Mouse (Mus musculus) testis, adult 2 months (tissue): Measurements from ENCODE around the gene Tmem127. TPM values are rescaled to one million over a fixed set of nuclear protein-coding genes. Genes with fewer than 3 reads are reported as not detected.

Experiments
- H3K27ac ChIP-seq: fragments of 200-500 bp; 2 replicates; pipeline ENCODE4 v1.5.1; 2012; ENCODE audit warnings: low read depth, low read length; ENCODE audit not compliant: control insufficient read depth, insufficient read depth
- H3K27me3 ChIP-seq: fragments of 200-500 bp; 2 replicates; pipeline ENCODE4 v1.6.1; 2012; ENCODE audit warnings: mild to moderate bottlenecking, low read length, moderate library complexity; ENCODE audit not compliant: control insufficient read depth, insufficient read depth
- H3K36me3 ChIP-seq: fragments of 200-500 bp; 2 replicates; pipeline ENCODE4 v1.6.1; 2012; ENCODE audit warnings: mild to moderate bottlenecking, low read length; ENCODE audit not compliant: control insufficient read depth, insufficient read depth
- H3K4me1 ChIP-seq: fragments of 200-500 bp; 2 replicates; pipeline ENCODE4 v1.6.1; 2012; ENCODE audit warnings: low read length; ENCODE audit not compliant: control insufficient read depth, insufficient read depth
- H3K4me3 ChIP-seq: fragments of 200-500 bp; 2 replicates; pipeline ENCODE4 v1.5.1; 2012; ENCODE audit warnings: low read depth, mild to moderate bottlenecking, low read length, moderate library complexity, mixed read lengths; ENCODE audit not compliant: control insufficient read depth
- CTCF ChIP-seq: fragments of 200-500 bp; IDR thresholded peaks from 2 replicates; pipeline ENCODE4 v1.5.1; 2012; ENCODE audit warnings: low read depth, mild to moderate bottlenecking, inconsistent platforms, low read length, moderate library complexity; ENCODE audit not compliant: control insufficient read depth, insufficient read depth, insufficient replicate concordance
- POLR2A ChIP-seq: fragments of 200-500 bp; IDR thresholded peaks from 2 replicates; pipeline ENCODE4 v1.6.1; 2012; ENCODE audit warnings: low read depth, mild to moderate bottlenecking, inconsistent platforms, low read length, moderate library complexity; ENCODE audit not compliant: control insufficient read depth
- polyA plus RNA-seq: library from polyadenylated mRNA; depleted of rRNA; stranded (reverse); fragments of >200 nt; gene quantifications from 2 replicates; pipeline ENCODE4 v1.2.3, GENCODE M21; 2012; rRNA removed

The Tmem127 gene
- polyA plus RNA-seq, 1 experiment: 64.2 TPM

DNA sequence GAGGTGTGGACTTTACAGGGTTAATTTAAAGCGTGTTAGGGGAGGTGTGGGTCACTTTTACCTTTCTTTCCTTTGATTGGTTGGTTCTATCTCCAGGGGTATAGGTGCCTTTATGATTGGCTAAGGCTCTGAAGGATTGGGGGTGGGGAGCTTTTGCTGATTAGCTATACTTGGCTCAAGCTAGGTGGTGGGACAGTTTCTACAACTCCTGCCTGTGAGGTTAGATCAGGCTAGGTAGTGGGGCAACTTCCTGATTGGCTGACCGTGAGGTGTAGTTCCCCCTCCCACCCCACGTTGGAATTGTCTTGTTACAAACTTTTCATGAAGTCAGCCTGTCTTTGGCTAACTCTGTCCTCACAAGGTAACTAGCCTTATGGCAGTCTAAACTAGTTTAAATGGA, 59.5 kb downstream of the Tmem127 start:
- Histone ChIP-seq H3K27ac (no peak overlapping the region), H3K4me3 (no peak overlapping the region), H3K27me3 (no peaks in the 10 kb centered on the region), H3K36me3 (no peaks in the 10 kb centered on the region), H3K4me1 (no peaks in the 10 kb centered on the region)
- TF ChIP-seq CTCF (no peak), POLR2A (no peak)

DNA sequence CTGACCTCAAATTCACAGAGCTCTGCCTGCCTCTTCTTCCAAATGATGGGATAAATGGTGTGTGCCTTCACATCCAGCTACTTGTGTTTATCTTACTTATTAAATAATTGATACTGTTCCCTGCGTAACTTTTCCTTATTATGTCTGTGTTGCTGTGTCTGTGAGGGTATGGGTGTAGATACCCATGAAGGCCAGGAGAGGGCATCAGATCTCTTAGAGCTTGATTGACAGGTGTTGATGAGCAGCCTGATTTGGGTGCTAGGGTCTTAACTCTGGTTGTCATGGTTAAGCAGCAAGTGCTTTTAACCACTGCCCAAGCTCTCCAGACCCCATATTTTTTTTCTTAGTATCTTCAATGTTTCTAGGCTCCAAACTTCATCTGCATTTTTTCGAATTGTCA, 61.0 kb downstream of the Tmem127 start:
- Histone ChIP-seq H3K27ac (no peak overlapping the region), H3K4me1 (no peaks in the 10 kb centered on the region)
- no peak for TF ChIP-seq POLR2A

DNA sequence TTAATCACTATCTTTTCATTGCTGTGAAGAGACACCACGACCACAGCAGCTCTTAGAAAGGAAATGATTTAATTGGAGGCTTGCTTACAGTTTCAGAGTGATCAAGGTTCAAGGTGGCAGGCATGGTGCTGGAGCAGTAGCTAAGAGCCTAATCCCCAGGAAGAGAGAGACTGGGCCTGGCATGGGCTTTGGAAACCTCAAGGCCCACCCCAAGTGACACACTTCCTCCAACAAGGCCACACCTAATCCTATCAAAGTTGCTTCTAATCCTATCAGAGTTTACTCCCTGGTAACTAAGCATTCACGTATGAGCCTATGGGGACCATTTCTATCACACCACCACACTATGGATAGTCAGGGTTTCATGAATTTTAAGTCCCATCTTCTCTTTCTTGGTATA, 62.5 kb downstream of the Tmem127 start:
- TF ChIP-seq POLR2A: no peak
- no peak for TF ChIP-seq CTCF
- no peak overlapping the region for H3K27ac ChIP-seq
- H3K4me3 ChIP-seq: no peak overlapping the region
- H3K36me3 ChIP-seq: no peaks in the 10 kb centered on the region
- no peaks in the 10 kb centered on the region for H3K27me3 ChIP-seq
- H3K4me1 ChIP-seq: no peaks in the 10 kb centered on the region

More for the DNA sequence above, 61.0 kb downstream of the Tmem127 start:
- Histone ChIP-seq H3K27me3 (no peaks in the 10 kb centered on the region), H3K4me3 (no peak overlapping the region), H3K36me3 (no peaks in the 10 kb centered on the region)

DNA sequence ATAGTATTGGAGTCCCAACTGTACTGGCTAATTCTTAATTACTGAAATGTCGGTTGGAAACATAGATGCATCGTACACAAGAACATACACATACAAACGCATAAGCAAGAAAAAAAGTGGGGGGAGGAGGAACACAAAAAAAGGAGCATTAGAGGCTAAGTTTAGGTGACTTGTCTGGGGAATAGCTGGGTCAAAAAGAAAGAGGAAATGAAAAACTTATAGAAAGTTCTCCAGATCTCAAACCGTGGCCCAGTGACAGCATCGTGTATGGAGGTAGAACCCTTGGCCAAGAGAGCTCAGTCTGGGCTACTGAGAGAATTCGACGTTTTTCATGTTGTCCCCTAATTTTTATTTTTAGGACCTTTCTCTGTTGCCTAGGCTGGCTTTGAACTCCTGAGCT, 63.0 kb downstream of the Tmem127 start:
- H3K27me3 ChIP-seq: no peaks in the 10 kb centered on the region
- H3K27ac ChIP-seq: no peak overlapping the region
- no peak for TF ChIP-seq CTCF
- no peak for TF ChIP-seq POLR2A
- H3K36me3 ChIP-seq: no peaks in the 10 kb centered on the region
- no peaks in the 10 kb centered on the region for H3K4me1 ChIP-seq
- H3K4me3 ChIP-seq: no peak overlapping the region

Other genes starting within 250 kb of the Tmem127 start
- gene Ap4e1, start 239.2 kb upstream of the Tmem127 start, polyA plus RNA-seq: 3.1 and 3.5 TPM in 2 replicates
- gene Blvra, start 177.2 kb upstream of the Tmem127 start, polyA plus RNA-seq: 4.2 and 6.5 TPM in 2 replicates
- 6.0 and 6.1 TPM in 2 replicates for gene Ncaph, start 114.0 kb upstream of the Tmem127 start, polyA plus RNA-seq
- 42.2 and 44.2 TPM in 2 replicates for gene Itpripl1, start 104.5 kb upstream of the Tmem127 start, polyA plus RNA-seq
- 6.4 and 8.1 TPM in 2 replicates for gene 1810024B03Rik, start 39.6 kb upstream of the Tmem127 start, polyA plus RNA-seq
- gene Snrnp200, start 39.5 kb upstream of the Tmem127 start, polyA plus RNA-seq: 45.6 and 45.7 TPM in 2 replicates
- gene Ciao1, start 92 bp upstream of the Tmem127 start, polyA plus RNA-seq: 24.7 and 28.7 TPM in 2 replicates
- gene Stard7, start 22.3 kb downstream of the Tmem127 start, polyA plus RNA-seq: 14.1 and 18.3 TPM in 2 replicates
- 6.7 and 9.6 TPM in 2 replicates for gene Dusp2, start 88.3 kb downstream of the Tmem127 start, polyA plus RNA-seq
- gene Astl, start 90.7 kb downstream of the Tmem127 start, polyA plus RNA-seq: not detected in 2 replicates
- gene Adra2b, start 115.3 kb downstream of the Tmem127 start, polyA plus RNA-seq: 0.16 and 0.17 TPM in 2 replicates
- gene Gpat2, start 177.3 kb downstream of the Tmem127 start, polyA plus RNA-seq: 53.2 and 63.0 TPM in 2 replicates
- gene Fahd2a, start 196.7 kb downstream of the Tmem127 start, polyA plus RNA-seq: 26.7 and 27.1 TPM in 2 replicates